10 mouse cellular contexts compared by ENCODE assay signal in the genomic region with DNA sequence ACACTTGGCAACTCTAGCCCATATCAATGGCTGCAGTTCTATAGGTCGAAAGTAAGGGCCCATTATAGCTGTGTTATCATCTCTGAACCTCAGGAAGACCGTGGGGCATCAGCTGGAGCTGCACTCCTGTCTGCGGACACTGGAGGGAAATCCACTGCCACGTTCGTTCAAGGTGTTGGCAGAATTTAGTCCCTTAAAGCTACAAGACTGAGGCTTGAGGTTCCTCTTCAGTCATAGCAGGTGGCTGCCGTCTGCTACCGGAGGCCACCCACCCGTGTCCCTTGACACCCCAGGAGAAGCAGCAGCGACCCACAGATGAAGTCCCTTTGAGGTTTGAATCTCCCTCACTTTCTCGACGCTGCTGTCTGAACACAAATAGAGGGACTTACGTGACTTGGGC.
DNase-seq lines count a peak whose midpoint lies in the region; ATAC-seq and TF ChIP-seq lines count a peak whose summit lies in the region.
"Had no signal": no experiment of that assay in that cellular context is flagged by ENCODE, and none has a peak within 500 bp of the region (broad histone marks: within the 10 kb centered on the region; RNA-seq: fewer than 3 reads in every experiment).

No protein-coding gene starts in this region.

- peak; percentile 7; the same call in 1 of the 2 replicates for TF ChIP-seq POLR2A in spleen, adult 2 months (IDR thresholded peaks at IDR 0.05; ENCODE audit: low read depth, low read length)

- H3K27me3 ChIP-seq in heart, embryonic 15.5 days, result no peaks in the 10 kb centered on the region
- H3K27me3 ChIP-seq in heart, embryonic 12.5 days (replicated peaks), result 0 out of 2 replicates have a peak, but pooled peaks cover 4% of the 10 kb centered on the region
- H3K27me3 ChIP-seq in spleen, adult 2 months (ENCODE audit: control insufficient read depth, insufficient read depth, low read length), result no peaks in the 10 kb centered on the region

- H3K4me2 ChIP-seq in heart, embryonic 15.5 days, result no peak overlapping the region
- no peak overlapping the region for H3K4me2 ChIP-seq in heart, embryonic 12.5 days

- no peak overlapping the region for H3K9ac ChIP-seq in heart, embryonic 15.5 days
- H3K9ac ChIP-seq in heart, embryonic 12.5 days, result no peak overlapping the region

- H3K4me1 ChIP-seq in heart, embryonic 15.5 days (replicated peaks), result peaks cover 22% of the 10 kb centered on the region
- H3K4me1 ChIP-seq in heart, embryonic 12.5 days (replicated peaks), result peaks cover 24% of the 10 kb centered on the region
- peaks cover 11% of the 10 kb centered on the region; the same call in 1 of the 2 replicates for H3K4me1 ChIP-seq in spleen, adult 2 months (ENCODE audit: control insufficient read depth, insufficient read depth, insufficient read length)

- peak; percentile 34; the same call in 1 of the 2 replicates for TF ChIP-seq CTCF in spleen, adult 2 months (IDR thresholded peaks at IDR 0.05; ENCODE audit: extremely low read depth, insufficient read depth, insufficient read length, insufficient replicate concordance)

- no peaks in the 10 kb centered on the region for H3K9me3 ChIP-seq in heart, embryonic 15.5 days (replicated peaks)
- peaks cover under 1% of the 10 kb centered on the region; the same call in 1 of the 2 replicates for H3K9me3 ChIP-seq in heart, embryonic 12.5 days (replicated peaks)

- ATAC-seq in heart, embryonic 15.5 days (replicated peaks; ENCODE audit: insufficient number of reproducible peaks, insufficient read depth, low FRiP score, low read depth), result no peak
- no peak for ATAC-seq in heart, embryonic 12.5 days (ENCODE audit: insufficient number of reproducible peaks, low FRiP score)

- peak overlapping the region; percentile 43 for H3K27ac ChIP-seq in heart, embryonic 15.5 days
- H3K27ac ChIP-seq in heart, embryonic 12.5 days (ENCODE audit: poor library complexity, severe bottlenecking), result no peak overlapping the region; the same call in 1 of the 2 replicates
- H3K27ac ChIP-seq in spleen, adult 2 months (ENCODE audit: insufficient read depth, low read length), result peak overlapping the region; percentile 86
- H3K27ac ChIP-seq: heart, adult 2 months had no signal

- H3K36me3 ChIP-seq in heart, embryonic 15.5 days, result no peaks in the 10 kb centered on the region
- no peaks in the 10 kb centered on the region for H3K36me3 ChIP-seq in heart, embryonic 12.5 days
- no peaks in the 10 kb centered on the region for H3K36me3 ChIP-seq in spleen, adult 2 months (ENCODE audit: control insufficient read depth, insufficient read depth, low read length)

- H3K4me3 ChIP-seq in heart, embryonic 15.5 days, result no peak overlapping the region
- no peak overlapping the region for H3K4me3 ChIP-seq in heart, embryonic 12.5 days
- peak overlapping the region; percentile 51 for H3K4me3 ChIP-seq in spleen, adult 2 months (ENCODE audit: extremely low read depth, insufficient read depth, insufficient read length)
- H3K4me3 ChIP-seq: heart, adult 2 months had no signal

- peak; percentile 18 for DNase-seq in retina, embryonic 14.5 days (ENCODE audit: low spot score)
- no peak for DNase-seq in retina, postnatal 1 day
- peak; percentile 47 to 62 for DNase-seq in spleen, adult 2 months (ENCODE audit: low read depth in 1 of 2, low spot score in 2 of 2)
- no peak for DNase-seq in adrenal gland, postnatal 10 days
- no peak for DNase-seq in cerebellum, postnatal 25 days
- no peak for DNase-seq in layer of hippocampus, postnatal 36 days
- DNase-seq: cerebellum, postnatal 14 days; heart, adult 2 months had no signal

- 48% methylated on average over 12 of the region's 12 CpGs for WGBS in heart, embryonic 15.5 days
- WGBS in heart, embryonic 12.5 days, result 52% methylated on average over 12 of the region's 12 CpGs
- WGBS in spleen, adult 2 months, result 18% methylated on average over 12 of the region's 12 CpGs

Comparison
In these comparisons a context has a peak if more than half of its experiments do, and no peak if none do; other contexts are left out.
1. DNase-seq: peak in retina, embryonic 14.5 days (single experiment) and spleen, adult 2 months (2 of 2); none in retina, postnatal 1 day (single experiment), adrenal gland, postnatal 10 days (single experiment), cerebellum, postnatal 25 days (0 of 2) and layer of hippocampus, postnatal 36 days (0 of 2).